Mouse (Mus musculus): ENCODE results near the gene Bok.

DNA sequence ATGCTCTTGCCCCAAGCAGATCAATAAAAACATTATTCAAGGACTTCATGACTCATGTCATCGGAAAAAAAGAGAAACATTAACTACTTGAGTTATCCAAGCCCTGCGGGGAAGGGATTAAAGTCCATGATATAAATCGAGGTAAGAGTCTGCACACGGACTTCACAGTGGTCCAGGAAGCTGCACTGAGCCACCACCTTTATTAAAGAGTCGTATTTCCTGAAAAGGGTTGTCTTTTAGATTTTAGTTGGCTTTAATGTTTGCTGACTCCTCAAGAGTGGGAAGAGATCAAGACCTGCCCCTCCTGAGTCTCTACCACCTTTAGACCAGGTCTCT is 28.5 kb upstream of the Bok start:
- TF ChIP-seq TAL1 (IDR thresholded peaks at IDR 0.05; ENCODE audit: low read length) (no peak), GATA1 (IDR thresholded peaks at IDR 0.05; ENCODE audit: low read length) (no peak)

Data from erythroblast, embryonic 14.5 days (primary cell).